Mouse (Mus musculus): ENCODE data around the gene Lpar3.

The Lpar3 gene

DNA sequence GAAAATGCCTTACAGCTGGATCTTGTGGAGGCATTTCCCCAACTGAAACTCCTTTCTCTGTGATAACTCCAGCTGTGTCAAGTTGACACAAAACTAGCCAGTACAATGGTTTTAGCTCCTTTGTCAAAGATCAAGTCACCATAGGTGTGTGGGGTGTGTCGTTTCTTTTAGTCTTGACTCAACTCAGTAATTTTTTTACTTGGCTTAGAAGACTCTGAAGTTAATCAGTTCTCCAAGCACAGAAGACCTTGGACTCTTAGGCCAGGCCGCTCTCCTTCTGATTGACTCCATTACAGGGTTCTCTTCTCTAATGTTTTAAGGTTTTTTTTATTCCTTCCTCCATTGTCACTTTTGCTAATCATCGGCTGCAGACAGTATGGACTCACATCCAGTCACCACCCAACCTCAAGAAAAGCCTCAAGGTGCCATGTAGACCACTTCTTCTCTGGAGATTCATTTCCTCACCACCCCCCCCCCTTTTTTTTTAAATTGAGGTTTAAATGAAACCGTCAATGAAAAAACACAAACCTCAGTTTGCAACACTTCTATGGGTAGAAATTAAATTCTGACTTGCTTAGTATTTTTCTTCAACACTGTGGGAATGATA, 9.5 kb upstream of the Lpar3 start:
- no peak for DNase-seq

GRCm38 (mm10) chr3:146211964-146212363, 8.8 kb upstream of the Lpar3 start:
- DNase-seq = no peak

DNA sequence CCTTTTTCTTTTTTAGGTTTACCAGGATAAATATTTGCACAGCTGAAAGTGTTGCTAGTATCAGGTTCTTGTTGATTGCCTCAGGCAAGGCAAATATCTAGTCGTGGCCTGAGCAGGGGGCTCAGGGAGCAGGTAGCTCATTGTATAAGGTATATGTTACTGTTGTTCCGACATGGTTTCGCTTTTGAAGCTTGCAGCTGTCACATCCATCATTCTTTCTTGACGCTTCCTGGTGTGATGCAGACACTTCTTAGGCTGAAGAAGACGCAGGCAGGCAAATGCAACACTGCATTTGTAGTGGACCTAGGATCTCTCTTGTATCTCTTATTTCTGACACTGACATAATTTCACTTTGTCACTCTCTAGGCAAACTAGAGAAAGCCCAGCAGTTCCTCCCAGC, 7.4 kb upstream of the Lpar3 start:
- no peak for DNase-seq

GRCm38 (mm10) chr3:146216561-146216960, 4.2 kb upstream of the Lpar3 start:
- DNase-seq = no peak

GRCm38 (mm10) chr3:146224271-146224670, 3.5 kb downstream of the Lpar3 start:
- DNase-seq = peak; percentile 34

GRCm38 (mm10) chr3:146225061-146225761, 4.4 kb downstream of the Lpar3 start:
- DNase-seq = no peak

GRCm38 (mm10) chr3:146227427-146227826, 6.7 kb downstream of the Lpar3 start:
- DNase-seq = no peak

- no peak for DNase-seq
These were observed 8.0 kb downstream of the Lpar3 start for GRCm38 (mm10) chr3:146228559-146229310.

GRCm38 (mm10) chr3:146232708-146233107, 11.9 kb downstream of the Lpar3 start:
- no peak for DNase-seq

GRCm38 (mm10) chr3:146233741-146234140, 13.0 kb downstream of the Lpar3 start:
- DNase-seq = peak; percentile 37

DNA sequence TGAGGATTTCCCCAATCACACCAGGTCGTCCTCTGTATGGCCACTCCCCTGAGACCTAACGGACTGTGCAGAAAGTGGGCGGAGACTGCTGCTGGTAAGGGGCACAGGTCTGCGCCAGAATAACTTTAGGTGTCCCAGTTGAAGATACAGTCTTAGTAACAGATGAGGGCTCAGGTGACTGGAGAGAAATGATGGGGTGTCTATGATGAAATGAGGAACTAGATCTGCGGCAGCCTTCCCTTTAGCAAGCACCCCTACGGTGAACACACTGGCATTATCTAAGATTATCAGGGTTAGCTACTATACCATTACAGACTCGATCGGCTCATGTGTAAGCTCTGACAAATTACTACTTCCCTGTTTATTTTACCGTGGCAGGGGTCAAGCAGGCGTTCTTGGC, 13.8 kb downstream of the Lpar3 start:
- no peak for DNase-seq

- DNase-seq = no peak
These were observed 15.5 kb downstream of the Lpar3 start for GRCm38 (mm10) chr3:146236280-146236679.

GRCm38 (mm10) chr3:146237676-146238075, 16.9 kb downstream of the Lpar3 start:
- DNase-seq = peak; percentile 42

DNA sequence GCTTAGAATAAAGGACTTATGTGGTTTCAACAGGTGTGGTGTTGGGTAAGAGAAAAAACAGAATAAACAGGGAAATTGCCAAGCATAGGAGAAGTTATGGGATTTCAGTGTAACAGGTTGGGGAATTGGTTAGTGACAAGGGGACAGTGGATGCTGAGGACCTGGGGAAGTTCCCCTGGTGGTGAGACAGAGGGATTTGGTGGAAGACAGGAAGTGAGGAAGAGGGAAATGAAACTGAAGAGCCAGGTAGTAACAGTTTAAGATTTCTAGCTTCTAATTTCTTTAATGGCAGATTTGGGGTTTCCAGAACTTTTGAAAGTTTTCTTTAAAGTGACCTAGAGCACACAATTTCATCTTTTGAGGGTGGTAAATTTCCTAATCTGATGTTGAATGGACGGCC, 23.9 kb downstream of the Lpar3 start:
- DNase-seq = no peak

DNA sequence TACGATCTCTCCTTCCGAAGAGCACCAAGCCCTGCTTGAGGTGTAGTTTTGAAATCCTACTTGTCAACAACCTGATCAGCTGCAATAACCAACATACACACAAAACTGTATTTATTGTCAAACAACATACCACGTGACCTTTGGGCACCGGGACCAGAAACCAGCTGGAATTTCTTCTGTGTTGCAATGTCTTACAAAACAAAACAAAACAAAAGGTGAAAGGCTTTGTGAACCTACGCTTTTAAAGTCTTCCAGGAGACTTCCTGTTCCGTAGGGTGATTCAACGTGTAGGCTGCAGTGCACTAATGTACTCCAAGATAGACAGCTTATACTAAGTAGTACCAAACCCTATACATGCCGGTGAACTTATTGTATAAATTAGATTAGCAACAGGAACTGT, 25.8 kb downstream of the Lpar3 start:
- DNase-seq = no peak

GRCm38 (mm10) chr3:146246992-146247391, 26.2 kb downstream of the Lpar3 start:
- no peak for DNase-seq

- DNase-seq = no peak
These were observed 29.1 kb downstream of the Lpar3 start for GRCm38 (mm10) chr3:146249895-146250294.

DNA sequence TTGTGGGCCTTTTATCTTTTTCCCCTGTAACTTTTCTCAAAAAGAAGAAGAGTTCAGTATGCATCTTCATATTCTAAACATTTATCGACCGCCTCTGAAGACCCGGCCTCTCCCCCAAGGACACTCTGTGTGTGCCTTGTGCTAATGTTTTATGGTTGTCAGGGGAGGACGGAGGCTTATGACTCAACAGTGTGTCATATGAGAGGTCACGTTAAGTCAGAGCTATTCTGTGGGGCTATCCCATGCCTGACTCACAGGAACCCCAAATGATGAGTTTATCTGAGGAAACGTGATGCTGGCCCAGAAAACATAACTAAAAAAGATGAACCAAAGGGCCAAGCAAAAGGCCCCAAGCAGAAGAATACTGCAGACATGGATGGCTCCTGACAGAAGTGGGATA, 31.0 kb downstream of the Lpar3 start:
- DNase-seq = no peak

GRCm38 (mm10) chr3:146253736-146254320, 33.1 kb downstream of the Lpar3 start:
- peak; percentile 39 for DNase-seq

DNA sequence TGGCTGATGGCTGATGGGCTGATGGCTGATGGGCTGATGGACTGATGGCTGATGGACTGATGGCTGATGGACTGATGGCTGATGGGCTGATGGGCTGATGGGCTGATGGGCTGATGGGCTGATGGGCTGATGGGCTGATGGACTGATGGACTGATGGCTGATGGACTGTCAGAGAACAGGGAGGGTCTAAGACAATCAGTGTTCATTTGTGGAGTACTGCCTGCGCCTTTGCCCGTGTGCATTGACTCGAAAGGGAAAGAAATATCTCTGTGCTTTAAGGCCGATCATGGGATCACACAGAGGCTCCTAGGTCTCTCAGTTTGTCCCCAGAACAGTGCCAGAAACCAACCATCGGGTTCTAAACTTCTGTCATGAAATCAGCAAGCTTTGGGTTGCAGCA, 34.4 kb downstream of the Lpar3 start:
- no peak for DNase-seq

GRCm38 (mm10) chr3:146257483-146258122, 36.8 kb downstream of the Lpar3 start:
- peak; percentile 27 for DNase-seq

GRCm38 (mm10) chr3:146260203-146260602, 39.4 kb downstream of the Lpar3 start:
- DNase-seq = no peak

DNA sequence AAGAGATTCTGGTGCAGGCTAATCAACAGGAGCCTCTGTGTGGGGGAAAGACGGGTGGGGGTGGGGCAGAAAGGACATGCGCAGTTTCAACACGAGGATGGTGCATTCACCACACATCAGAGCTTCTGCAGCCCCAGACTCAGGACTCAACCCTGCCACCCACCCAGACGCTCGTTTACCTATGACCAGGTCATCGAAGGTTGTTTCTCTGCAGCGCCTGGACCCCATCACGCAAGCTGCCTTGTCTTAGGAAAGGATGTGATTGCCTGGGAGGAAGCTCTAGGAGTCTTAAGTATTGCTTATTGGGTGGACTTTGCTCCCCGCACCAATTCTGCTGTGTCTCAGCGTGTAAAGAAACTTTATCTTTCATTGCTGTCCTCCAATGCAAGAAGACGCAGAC, 40.1 kb downstream of the Lpar3 start:
- DNase-seq = no peak

Data from kidney, postnatal 10 days (tissue).